Mouse (Mus musculus): ENCODE data around the gene Pfkfb3.

GRCm38 (mm10) chr2:11422384-11422783 lies 131.5 kb downstream of the Pfkfb3 start:
- TF ChIP-seq POLR2A (IDR thresholded peaks at IDR 0.05; ENCODE audit: insufficient read depth, low read depth, low read length) (no peak), CTCF (IDR thresholded peaks at IDR 0.05; ENCODE audit: insufficient read depth, low read depth, low read length) (no peak)
